Mouse (Mus musculus): ENCODE measurements around the gene Dedd2. TPM values are rescaled to one million over a fixed set of nuclear protein-coding genes. Genes with fewer than 3 reads are reported as not detected.
A peak's percentile ranks its signal among the peaks of the same experiment; 100 is the strongest.

Dedd2 gene
- total and polyA plus RNA-seq, 3 experiments: 25.2 to 36.6 TPM; not detected in 1

- peak; percentile 96 for DNase-seq (ENCODE audit: low read depth, low spot score)
- Histone ChIP-seq H3K36me3 (ENCODE audit: control insufficient read depth in 1 of 2, insufficient read depth in 2 of 2, low read length in 2 of 2) (peaks cover 0 to 17% of the 10 kb centered on the region in 2 experiments; a peak in 2 of 4 replicates), H3K79me2 (ENCODE audit: control insufficient read depth, insufficient read depth, low read length, poor library complexity) (peaks cover 26% of the 10 kb centered on the region), H3K27ac (ENCODE audit: control insufficient read depth, low read depth, low read length) (peak overlapping the region; percentile 97), H3K9me3 (replicated peaks; ENCODE audit: insufficient read depth, low read length) (no peaks in the 10 kb centered on the region), H3K4me1 (ENCODE audit: control insufficient read depth in 1 of 2, insufficient read depth in 2 of 2, low read length in 2 of 2) (peaks cover 3 to 9% of the 10 kb centered on the region in 2 experiments; a peak in 2 of 4 replicates), H3K9ac (ENCODE audit: control insufficient read depth, low read depth, low read length, poor library complexity, severe bottlenecking) (peak overlapping the region; percentile 73), H3K27me3 (ENCODE audit: control insufficient read depth in 1 of 2, insufficient read depth in 2 of 2, low read length in 2 of 2) (no peaks in the 10 kb centered on the region), H3K4me3 (ENCODE audit: control insufficient read depth in 1 of 2, insufficient read depth in 1 of 2, low read depth in 2 of 2, low read length in 2 of 2) (peak overlapping the region; percentile 55 to 61)
- TF ChIP-seq MYC (IDR thresholded peaks at IDR 0.05; ENCODE audit: low read depth, low read length) (peak; percentile 77), SIN3A (IDR thresholded peaks at IDR 0.05; ENCODE audit: low read length) (peak; percentile 86), TAL1 (IDR thresholded peaks at IDR 0.05; ENCODE audit: low read length) (no peak), ZKSCAN1 (IDR thresholded peaks at IDR 0.05; ENCODE audit: low read depth, low read length) (no peak), GATA1 (IDR thresholded peaks at IDR 0.05; ENCODE audit: low read depth, low read length) (no peak), USF2 (IDR thresholded peaks at IDR 0.05; ENCODE audit: borderline replicate concordance in 1 of 2, insufficient read depth in 1 of 2, low read depth in 1 of 2, low read length in 2 of 2) (no peak), RCOR1 (IDR thresholded peaks at IDR 0.05; ENCODE audit: low read depth, low read length) (no peak), JUND (IDR thresholded peaks at IDR 0.05; ENCODE audit: low read depth, low read length) (no peak), ETS1 (IDR thresholded peaks at IDR 0.05; ENCODE audit: low read depth, low read length) (peak; percentile 44; the same call in 1 of the 2 replicates), ZNF384 (IDR thresholded peaks at IDR 0.05; ENCODE audit: low read depth, low read length) (no peak), GABPA (IDR thresholded peaks at IDR 0.05; ENCODE audit: low read depth, low read length) (no peak), KAT2A (conservative IDR thresholded peaks at IDR 0.05; ENCODE audit: low read depth, low read length) (peak; percentile 88), TBP (IDR thresholded peaks at IDR 0.05; ENCODE audit: low read depth, low read length) (peak; percentile 83; the same call in 1 of the 2 replicates), BHLHE40 (IDR thresholded peaks at IDR 0.05; ENCODE audit: borderline replicate concordance, low read depth, low read length) (no peak), ELF1 (IDR thresholded peaks at IDR 0.05; ENCODE audit: low read depth, low read length) (peak; percentile 96), TCF12 (IDR thresholded peaks at IDR 0.05; ENCODE audit: low read depth, low read length) (peak; percentile 58), POLR2A (IDR thresholded peaks at IDR 0.05; ENCODE audit: control insufficient read depth in 1 of 2, insufficient read depth in 1 of 2, low read depth in 1 of 2, low read length in 2 of 2, poor library complexity in 1 of 2) (peak; percentile 48 to 88; a peak in 3 of 4 replicates), ZMIZ1 (IDR thresholded peaks at IDR 0.05; ENCODE audit: low read depth, low read length) (peak; percentile 53; the same call in 1 of the 2 replicates), CTCF (IDR thresholded peaks at IDR 0.05 in 2 of 3, conservative IDR thresholded peaks at IDR 0.05 in 1 of 3; ENCODE audit: control insufficient read depth in 1 of 3, insufficient read depth in 1 of 3, low read depth in 2 of 3, low read length in 3 of 3, poor library complexity in 1 of 3, severe bottlenecking in 1 of 3) (peak; percentile 22 to 80 (median 60); a peak in 5 of 6 replicates), POLR2AphosphoS2 (IDR thresholded peaks at IDR 0.05; ENCODE audit: low read length) (no peak), HCFC1 (IDR thresholded peaks at IDR 0.05; ENCODE audit: low read depth, low read length) (peak; percentile 97), MAZ (IDR thresholded peaks at IDR 0.05; ENCODE audit: low read depth, low read length) (no peak; the same call in 1 of the 2 replicates), USF1 (IDR thresholded peaks at IDR 0.05; ENCODE audit: low read depth, low read length) (no peak), CHD2 (IDR thresholded peaks at IDR 0.05; ENCODE audit: low read length) (no peak), E2F4 (IDR thresholded peaks at IDR 0.05; ENCODE audit: borderline replicate concordance, low read depth, low read length) (no peak), NRF1 (IDR thresholded peaks at IDR 0.05; ENCODE audit: insufficient read depth, low read depth, low read length, poor library complexity, severe bottlenecking) (peak; percentile 38; the same call in 1 of the 2 replicates), RAD21 (IDR thresholded peaks at IDR 0.05; ENCODE audit: low read depth, low read length) (peak; percentile 56), MAFK (IDR thresholded peaks at IDR 0.05; ENCODE audit: borderline replicate concordance, low read depth, low read length) (no peak), CHD1 (IDR thresholded peaks at IDR 0.05; ENCODE audit: low read depth, low read length) (peak; percentile 90), MXI1 (IDR thresholded peaks at IDR 0.05; ENCODE audit: low read depth, low read length) (peak; percentile 82), POLR2AphosphoS5 (IDR thresholded peaks at IDR 0.05; ENCODE audit: borderline replicate concordance, low read depth, low read length) (no peak), MAX (IDR thresholded peaks at IDR 0.05; ENCODE audit: low read length) (peak; percentile 53; the same call in 1 of the 2 replicates), UBTF (IDR thresholded peaks at IDR 0.05; ENCODE audit: borderline replicate concordance, insufficient read depth, low read depth, low read length) (no peak), NELFE (IDR thresholded peaks at IDR 0.05; ENCODE audit: low read depth, low read length) (peak; percentile 50), EP300 (IDR thresholded peaks at IDR 0.05; ENCODE audit: low read depth in 1 of 2, low read length in 2 of 2) (no peak), ZC3H11A (IDR thresholded peaks at IDR 0.05; ENCODE audit: low read depth, low read length) (peak; percentile 68)
These were observed 18.6 kb upstream of the Dedd2 start for GRCm38 (mm10) chr7:25238829-25239623.
